Mouse (Mus musculus): ENCODE measurements at regions not wholly inside any gene's neighbourhood (a gene's known extent, or its start where the extent isn't known, plus 50 kb on each side); places are given as distances from the start of the nearest gene placed in this dataset.

- H3K9me3 ChIP-seq (ENCODE audit: control insufficient read depth, low read length): no peaks in the 10 kb centered on the region
- H3K9ac ChIP-seq (ENCODE audit: low read depth, low read length): no peak overlapping the region
- H3K4me2 ChIP-seq (ENCODE audit: low read depth, low read length): no peak overlapping the region
- WGBS: 71% methylated on average over 7 of the region's 7 CpGs
- H3K4me3 ChIP-seq (ENCODE audit: low read depth, low read length): no peak overlapping the region
- peak; percentile 76 for ATAC-seq (ENCODE audit: low read depth)
- no peaks in the 10 kb centered on the region for H3K36me3 ChIP-seq (ENCODE audit: control insufficient read depth, insufficient read depth, low read length)
- H3K27me3 ChIP-seq (replicated peaks; ENCODE audit: control insufficient read depth, insufficient read depth, low read length): no peaks in the 10 kb centered on the region
- H3K27ac ChIP-seq (replicated peaks; ENCODE audit: low read depth, low read length): no peak overlapping the region
- H3K4me1 ChIP-seq (ENCODE audit: control insufficient read depth, insufficient read depth, low read length): peaks cover 7% of the 10 kb centered on the region; the same call in 1 of the 2 replicates
- peak; percentile 53 for DNase-seq (ENCODE audit: low spot score)
Observed at GRCm38 (mm10) chr7:115000796-115001524, 257.5 kb downstream of the Insc start.

- H3K4me3 ChIP-seq (ENCODE audit: low read depth, low read length): no peak overlapping the region
- no peaks in the 10 kb centered on the region for H3K27me3 ChIP-seq (replicated peaks; ENCODE audit: control insufficient read depth, insufficient read depth, low read length)
- no peaks in the 10 kb centered on the region for H3K9me3 ChIP-seq (ENCODE audit: control insufficient read depth, low read length)
- 59% methylated on average over 11 of the region's 11 CpGs for WGBS
- H3K4me1 ChIP-seq (ENCODE audit: control insufficient read depth, insufficient read depth, low read length): no peaks in the 10 kb centered on the region
- H3K4me2 ChIP-seq (ENCODE audit: low read depth, low read length): no peak overlapping the region
- ATAC-seq (ENCODE audit: low read depth): peak; percentile 50; the same call in 1 of the 2 replicates
- H3K36me3 ChIP-seq (ENCODE audit: control insufficient read depth, insufficient read depth, low read length): no peaks in the 10 kb centered on the region
- no peak overlapping the region for H3K9ac ChIP-seq (ENCODE audit: low read depth, low read length)
- peak; percentile 27 for DNase-seq (ENCODE audit: low spot score)
- no peak overlapping the region for H3K27ac ChIP-seq (replicated peaks; ENCODE audit: low read depth, low read length)
Observed at GRCm38 (mm10) chr7:115014253-115014998, 270.9 kb downstream of the Insc start.

- ATAC-seq (ENCODE audit: low read depth) (no peak), DNase-seq (ENCODE audit: low spot score) (no peak)
- Histone ChIP-seq H3K4me2 (ENCODE audit: low read depth, low read length) (no peak overlapping the region), H3K4me3 (ENCODE audit: low read depth, low read length) (no peak overlapping the region), H3K27me3 (replicated peaks; ENCODE audit: control insufficient read depth, insufficient read depth, low read length) (no peaks in the 10 kb centered on the region), H3K4me1 (ENCODE audit: control insufficient read depth, insufficient read depth, low read length) (no peaks in the 10 kb centered on the region), H3K9me3 (ENCODE audit: control insufficient read depth, low read length) (no peaks in the 10 kb centered on the region), H3K9ac (ENCODE audit: low read depth, low read length) (no peak overlapping the region), H3K36me3 (ENCODE audit: control insufficient read depth, insufficient read depth, low read length) (no peaks in the 10 kb centered on the region), H3K27ac (replicated peaks; ENCODE audit: low read depth, low read length) (no peak overlapping the region)
- WGBS: 76% methylated on average over 4 of the region's 4 CpGs
Observed at GRCm38 (mm10) chr7:115019369-115019958, 276.0 kb downstream of the Insc start.

DNA sequence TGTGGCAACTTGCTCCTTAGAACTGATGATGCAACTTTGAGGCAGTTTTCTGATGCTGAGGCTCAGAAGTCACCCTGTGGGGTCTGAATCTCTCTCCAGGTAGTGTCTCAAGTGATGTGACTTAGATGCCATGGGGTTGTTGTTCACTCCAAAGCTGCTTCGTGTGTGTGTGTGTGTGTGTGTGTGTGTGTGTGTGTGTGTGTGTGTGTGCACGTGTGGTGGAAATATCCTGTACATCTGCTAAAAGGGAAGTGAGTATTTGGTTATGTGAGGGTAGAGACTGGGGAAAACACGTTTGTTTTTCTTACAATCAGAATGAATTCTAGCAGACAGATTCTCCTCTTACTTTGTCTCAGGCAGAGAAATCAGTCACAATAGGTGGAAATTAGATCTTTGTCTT, 276.5 kb downstream of the Insc start:
- Histone ChIP-seq H3K4me1 (ENCODE audit: control insufficient read depth, insufficient read depth, low read length) (no peaks in the 10 kb centered on the region), H3K4me3 (ENCODE audit: low read depth, low read length) (no peak overlapping the region), H3K9ac (ENCODE audit: low read depth, low read length) (no peak overlapping the region), H3K27ac (replicated peaks; ENCODE audit: low read depth, low read length) (no peak overlapping the region), H3K27me3 (replicated peaks; ENCODE audit: control insufficient read depth, insufficient read depth, low read length) (no peaks in the 10 kb centered on the region), H3K36me3 (ENCODE audit: control insufficient read depth, insufficient read depth, low read length) (no peaks in the 10 kb centered on the region), H3K4me2 (ENCODE audit: low read depth, low read length) (no peak overlapping the region), H3K9me3 (ENCODE audit: control insufficient read depth, low read length) (no peaks in the 10 kb centered on the region)
- 65% methylated on average over 3 of the region's 3 CpGs for WGBS
- DNase-seq (ENCODE audit: low spot score): no peak
- ATAC-seq (ENCODE audit: low read depth): no peak

GRCm38 (mm10) chr7:115025803-115026202, 282.3 kb downstream of the Insc start:
- 61% methylated on average over 2 of the region's 2 CpGs for WGBS
- Histone ChIP-seq H3K27ac (replicated peaks; ENCODE audit: low read depth, low read length) (no peak overlapping the region), H3K4me2 (ENCODE audit: low read depth, low read length) (no peak overlapping the region), H3K4me3 (ENCODE audit: low read depth, low read length) (no peak overlapping the region), H3K27me3 (replicated peaks; ENCODE audit: control insufficient read depth, insufficient read depth, low read length) (no peaks in the 10 kb centered on the region), H3K36me3 (ENCODE audit: control insufficient read depth, insufficient read depth, low read length) (no peaks in the 10 kb centered on the region), H3K9me3 (ENCODE audit: control insufficient read depth, low read length) (no peaks in the 10 kb centered on the region), H3K4me1 (ENCODE audit: control insufficient read depth, insufficient read depth, low read length) (no peaks in the 10 kb centered on the region), H3K9ac (ENCODE audit: low read depth, low read length) (no peak overlapping the region)
- DNase-seq (ENCODE audit: low spot score) (no peak), ATAC-seq (ENCODE audit: low read depth) (no peak)

DNA sequence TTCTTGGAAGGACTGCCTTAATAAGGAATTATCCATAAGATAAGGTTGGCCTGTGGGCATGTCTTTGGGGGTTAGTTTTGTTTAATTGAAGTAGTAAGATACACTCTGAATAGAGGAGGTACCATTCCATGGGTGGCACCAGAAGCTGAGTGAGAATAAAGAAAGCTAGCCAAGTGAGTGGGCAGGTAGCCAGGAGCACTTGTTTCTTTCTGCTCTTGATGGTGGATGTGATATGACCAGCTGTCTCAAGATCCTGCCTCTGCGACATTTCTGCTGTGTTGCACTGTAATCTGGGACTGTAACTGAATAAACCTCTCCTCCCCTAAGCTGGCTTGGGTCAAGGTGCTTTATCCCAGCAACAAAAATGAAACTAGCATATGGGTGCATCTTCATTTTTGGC, 284.2 kb downstream of the Insc start:
- 68% methylated on average over 1 of the region's 1 CpGs for WGBS

GRCm38 (mm10) chr7:115033987-115034386, 290.5 kb downstream of the Insc start:
- H3K27me3 ChIP-seq (replicated peaks; ENCODE audit: control insufficient read depth, insufficient read depth, low read length): no peaks in the 10 kb centered on the region
- no peak for DNase-seq (ENCODE audit: low spot score)

More for the DNA sequence above, 284.2 kb downstream of the Insc start:
- no peak for DNase-seq (ENCODE audit: low spot score)
- no peak overlapping the region for H3K4me2 ChIP-seq (ENCODE audit: low read depth, low read length)
- H3K27ac ChIP-seq (replicated peaks; ENCODE audit: low read depth, low read length): no peak overlapping the region
- no peak overlapping the region for H3K4me3 ChIP-seq (ENCODE audit: low read depth, low read length)
- H3K36me3 ChIP-seq (ENCODE audit: control insufficient read depth, insufficient read depth, low read length): no peaks in the 10 kb centered on the region
- no peaks in the 10 kb centered on the region for H3K9me3 ChIP-seq (ENCODE audit: control insufficient read depth, low read length)
- no peak for ATAC-seq (ENCODE audit: low read depth)
- no peak overlapping the region for H3K9ac ChIP-seq (ENCODE audit: low read depth, low read length)
- no peaks in the 10 kb centered on the region for H3K27me3 ChIP-seq (replicated peaks; ENCODE audit: control insufficient read depth, insufficient read depth, low read length)
- H3K4me1 ChIP-seq (ENCODE audit: control insufficient read depth, insufficient read depth, low read length): no peaks in the 10 kb centered on the region

DNA sequence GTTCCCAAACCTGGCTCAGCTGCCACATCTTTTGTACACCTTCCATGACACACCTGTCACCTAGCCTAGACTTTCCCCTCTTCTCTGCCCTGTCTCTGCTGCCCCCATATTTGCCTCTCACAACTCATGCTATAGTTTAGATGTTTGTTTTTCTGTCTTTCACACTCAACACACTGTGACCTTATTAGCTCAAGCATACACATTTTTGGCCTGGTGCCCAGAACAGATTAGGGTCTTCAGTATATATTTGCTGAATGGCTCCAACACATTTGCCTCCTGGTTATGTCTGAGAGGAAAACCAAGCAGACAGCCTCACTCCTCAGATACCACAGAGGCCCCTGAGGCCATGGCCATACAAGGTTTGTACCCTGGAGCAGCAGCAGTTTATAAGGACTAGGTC, 312.0 kb downstream of the Insc start:
- no peak overlapping the region for H3K27ac ChIP-seq (replicated peaks; ENCODE audit: low read depth, low read length)
- H3K36me3 ChIP-seq (ENCODE audit: control insufficient read depth, insufficient read depth, low read length): no peaks in the 10 kb centered on the region
- H3K4me1 ChIP-seq (ENCODE audit: control insufficient read depth, insufficient read depth, low read length): no peaks in the 10 kb centered on the region
- no peaks in the 10 kb centered on the region for H3K9me3 ChIP-seq (ENCODE audit: control insufficient read depth, low read length)
- no peaks in the 10 kb centered on the region for H3K27me3 ChIP-seq (replicated peaks; ENCODE audit: control insufficient read depth, insufficient read depth, low read length)
- H3K4me2 ChIP-seq (ENCODE audit: low read depth, low read length): no peak overlapping the region
- ATAC-seq (ENCODE audit: low read depth): peak; percentile 55; the same call in 1 of the 2 replicates
- H3K9ac ChIP-seq (ENCODE audit: low read depth, low read length): no peak overlapping the region
- DNase-seq (ENCODE audit: low spot score): peak; percentile 82
- H3K4me3 ChIP-seq (ENCODE audit: low read depth, low read length): no peak overlapping the region

More at GRCm38 (mm10) chr7:115033987-115034386, 290.5 kb downstream of the Insc start:
- Histone ChIP-seq H3K4me1 (ENCODE audit: control insufficient read depth, insufficient read depth, low read length) (no peaks in the 10 kb centered on the region), H3K9ac (ENCODE audit: low read depth, low read length) (no peak overlapping the region), H3K4me2 (ENCODE audit: low read depth, low read length) (no peak overlapping the region), H3K4me3 (ENCODE audit: low read depth, low read length) (no peak overlapping the region), H3K36me3 (ENCODE audit: control insufficient read depth, insufficient read depth, low read length) (no peaks in the 10 kb centered on the region), H3K9me3 (ENCODE audit: control insufficient read depth, low read length) (no peaks in the 10 kb centered on the region), H3K27ac (replicated peaks; ENCODE audit: low read depth, low read length) (no peak overlapping the region)
- WGBS: 62% methylated on average over 4 of the region's 4 CpGs
- no peak for ATAC-seq (ENCODE audit: low read depth)

Measured in embryonic facial prominence, embryonic 14.5 days (tissue).